Mouse (Mus musculus) c-Kit-negative CD71-positive TER-119-positive erythroid progenitor cells, embryonic 14.5 days (primary cell): ENCODE data around the gene Sptssa.
"Not testable (repeated sequence)": the region's sequence is repeated elsewhere in the genome, so short reads cannot be mapped to it uniquely, and the experiment has no call there.

ENCODE experiments used
- DNase-seq: peaks from one replicate; pipeline ENCODE4 v3.0.0-alpha.2; 2013; ENCODE audit warnings: low read depth, low spot score

Sptssa gene

DNA sequence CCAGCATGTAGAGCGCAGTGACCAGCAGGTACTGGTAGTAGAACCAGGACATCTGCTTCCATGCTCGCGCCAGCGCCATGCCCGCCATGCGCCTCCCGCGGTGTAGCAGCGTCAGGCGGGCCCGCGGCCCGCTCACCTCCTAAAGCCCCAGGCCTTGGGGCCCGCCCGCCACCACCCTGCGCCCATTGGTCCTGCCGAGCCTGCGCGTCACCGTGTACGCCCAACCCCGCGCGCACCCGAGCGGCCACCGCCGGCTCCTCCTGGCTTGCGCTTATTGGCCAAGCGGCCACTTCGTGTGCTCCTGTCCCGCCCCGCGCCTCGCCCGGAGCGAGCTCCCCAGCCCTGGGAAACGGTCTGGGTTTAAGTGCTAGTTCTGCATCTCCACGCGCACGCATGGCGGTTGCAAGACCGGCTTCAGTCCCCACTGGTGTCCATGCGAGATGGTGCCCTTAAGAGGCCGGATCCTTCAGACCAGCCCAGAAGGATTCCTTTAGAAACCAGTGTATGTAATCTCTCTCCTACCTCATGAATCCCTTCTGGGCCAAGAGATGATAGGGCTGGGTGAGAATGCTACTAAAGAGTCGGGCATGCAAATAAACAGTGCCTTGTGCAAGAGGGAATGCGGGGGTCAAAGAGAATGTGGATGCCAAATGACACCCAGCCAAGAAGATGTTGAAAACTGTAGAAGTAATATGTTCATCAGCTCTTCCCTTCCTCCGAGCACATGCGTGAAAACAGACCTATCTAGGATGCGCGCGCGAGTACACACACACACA, at the start of gene Sptssa:
Sptssa (minus strand) TSS at position 178 of the 776 bp plus-strand sequence.
- peak; percentile 90 for DNase-seq

DNA sequence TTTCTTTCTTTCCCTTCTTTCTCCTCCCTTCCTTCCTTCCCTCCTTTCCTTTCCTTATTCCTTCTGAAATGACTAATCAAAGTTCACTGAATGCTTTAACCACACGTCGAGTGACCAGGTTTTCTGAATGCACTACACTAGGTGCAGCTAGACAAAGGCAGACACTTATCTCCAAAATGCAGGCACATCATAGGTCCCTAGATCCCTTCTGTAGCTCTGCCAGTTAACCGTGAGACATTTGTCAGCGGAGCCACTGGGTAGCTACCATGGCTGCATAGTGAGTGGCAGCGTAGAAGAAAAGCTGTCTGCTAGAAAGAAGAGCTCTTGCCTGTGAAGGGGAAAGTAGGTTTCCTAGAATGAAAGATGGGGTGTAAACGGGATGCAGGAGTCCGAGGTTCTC, 43.0 kb upstream of the Sptssa start:
- no peak for DNase-seq

DNA sequence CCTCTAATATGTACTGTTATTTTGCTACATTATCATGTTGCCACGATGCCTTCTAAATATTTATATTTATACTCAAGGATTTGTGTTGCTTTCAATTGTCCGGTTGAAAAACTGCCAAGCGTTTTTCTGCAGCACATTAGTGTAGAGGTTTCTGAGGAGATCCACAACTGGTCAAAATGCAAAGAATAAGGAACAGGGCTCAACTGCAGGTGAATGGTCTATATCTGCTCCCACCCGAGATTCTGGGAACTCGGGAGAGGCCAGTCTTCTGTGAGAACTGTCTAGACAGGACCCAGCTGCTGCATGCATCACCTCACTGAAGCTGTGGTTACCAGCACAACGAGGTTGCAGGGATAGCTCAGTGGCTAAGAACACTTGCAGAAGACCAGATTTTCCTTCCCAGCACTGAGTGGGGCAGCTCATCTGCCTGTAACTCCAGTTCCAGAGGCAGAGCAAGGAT, 41.4 kb upstream of the Sptssa start:
- DNase-seq, result no peak

DNA sequence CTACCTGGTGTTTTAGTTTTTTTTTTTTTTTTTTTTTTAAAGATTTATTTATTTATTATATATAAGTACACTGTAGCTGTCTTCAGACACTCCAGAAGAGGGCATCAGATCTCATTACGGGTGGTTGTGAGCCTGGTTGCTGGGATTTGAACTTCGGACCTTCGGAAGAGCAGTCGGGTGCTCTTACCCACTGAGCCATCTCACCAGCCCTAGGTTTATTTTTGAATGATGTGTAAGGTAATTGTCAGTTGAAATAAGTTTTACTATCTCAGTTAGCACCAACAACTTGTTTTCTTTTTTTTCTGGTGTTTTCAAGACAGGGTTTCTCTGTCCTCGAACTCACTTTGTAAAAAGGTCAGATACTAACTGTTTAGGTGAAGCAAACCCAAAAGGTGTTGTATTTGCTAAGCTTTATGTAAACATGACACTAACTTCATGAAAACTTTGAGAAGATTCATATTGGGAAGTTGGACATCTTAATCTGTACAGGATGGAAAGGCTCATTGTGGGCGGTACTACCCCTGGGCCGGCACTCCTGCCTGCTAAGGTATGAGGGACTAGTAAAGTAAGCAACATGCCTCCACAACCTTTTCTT, 40.7 kb upstream of the Sptssa start:
- peak; percentile 25 for DNase-seq

DNA sequence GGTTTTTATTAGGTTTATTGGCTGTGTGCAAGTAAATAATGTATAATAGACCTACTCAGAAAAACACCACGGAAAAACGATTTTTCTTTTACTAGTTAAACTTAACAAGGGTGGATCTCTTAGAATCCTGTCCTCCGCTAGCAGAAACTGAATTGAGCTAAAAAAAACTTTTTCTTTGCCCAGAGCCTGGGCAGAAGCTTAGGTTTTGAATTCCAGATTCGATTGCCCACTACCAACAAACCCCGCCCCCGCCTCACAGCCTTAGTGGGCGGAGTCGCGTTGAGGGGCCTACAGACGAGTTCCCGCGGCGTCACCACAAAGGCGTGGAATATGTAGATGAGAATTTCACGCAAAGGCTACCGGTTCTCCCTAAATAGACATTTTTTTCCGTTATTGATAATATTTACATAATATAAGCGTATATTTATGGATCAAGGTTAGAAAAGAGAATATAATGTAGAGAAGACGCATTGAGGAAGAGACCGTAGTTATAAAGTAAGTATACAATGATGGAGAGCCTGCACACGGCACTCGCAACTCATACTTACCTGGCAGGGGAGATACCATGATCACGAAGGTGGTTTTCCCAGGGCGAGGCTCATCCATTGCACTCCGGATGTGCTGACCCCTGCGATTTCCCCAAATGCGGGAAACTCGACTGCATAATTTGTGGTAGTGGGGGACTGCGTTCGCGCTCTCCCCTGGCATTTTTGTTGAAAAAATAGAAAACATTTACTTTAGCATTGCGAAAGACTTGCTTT, 40.0 kb upstream of the Sptssa start:
- DNase-seq, result peak; percentile 79

DNA sequence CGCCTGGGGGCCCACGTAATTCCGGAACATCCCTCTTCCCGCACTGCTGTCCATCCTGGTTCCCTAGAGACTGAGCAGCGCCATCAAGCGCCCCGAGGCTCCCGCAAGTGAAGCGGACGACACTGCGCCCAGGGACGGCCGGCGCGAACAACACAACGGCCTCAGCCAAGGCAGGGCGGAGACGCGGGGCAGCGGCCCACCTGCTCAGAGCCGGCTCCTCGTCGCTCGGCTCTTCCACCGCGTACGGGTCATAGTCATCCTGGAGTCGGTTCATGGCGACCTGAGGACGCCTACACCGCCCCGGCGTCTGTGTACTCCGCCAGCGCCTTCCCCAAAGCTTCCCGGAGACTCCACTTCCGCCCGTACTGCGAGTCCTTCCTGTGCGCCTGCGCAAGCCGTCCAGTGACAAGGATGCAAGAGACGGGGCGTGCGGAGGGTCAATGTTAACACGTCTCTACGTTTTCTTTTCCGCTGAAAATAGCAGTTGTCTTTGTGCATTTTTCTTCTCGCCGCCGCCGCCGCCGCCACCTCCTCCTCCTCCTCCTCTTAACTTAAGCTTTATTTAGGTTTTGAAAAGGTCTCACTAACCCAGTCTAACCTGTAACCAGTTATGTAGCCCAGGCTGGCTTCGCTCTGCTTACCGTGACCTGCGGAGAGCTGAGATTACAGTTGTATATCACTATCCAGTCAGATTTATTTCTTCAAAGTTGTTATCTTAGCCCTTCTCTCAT, 39.3 kb upstream of the Sptssa start, which contains the start of gene Eapp:
Eapp (minus strand) TSS at position 387 of the 731 bp plus-strand sequence.
- peak; percentile 88 for DNase-seq

DNA sequence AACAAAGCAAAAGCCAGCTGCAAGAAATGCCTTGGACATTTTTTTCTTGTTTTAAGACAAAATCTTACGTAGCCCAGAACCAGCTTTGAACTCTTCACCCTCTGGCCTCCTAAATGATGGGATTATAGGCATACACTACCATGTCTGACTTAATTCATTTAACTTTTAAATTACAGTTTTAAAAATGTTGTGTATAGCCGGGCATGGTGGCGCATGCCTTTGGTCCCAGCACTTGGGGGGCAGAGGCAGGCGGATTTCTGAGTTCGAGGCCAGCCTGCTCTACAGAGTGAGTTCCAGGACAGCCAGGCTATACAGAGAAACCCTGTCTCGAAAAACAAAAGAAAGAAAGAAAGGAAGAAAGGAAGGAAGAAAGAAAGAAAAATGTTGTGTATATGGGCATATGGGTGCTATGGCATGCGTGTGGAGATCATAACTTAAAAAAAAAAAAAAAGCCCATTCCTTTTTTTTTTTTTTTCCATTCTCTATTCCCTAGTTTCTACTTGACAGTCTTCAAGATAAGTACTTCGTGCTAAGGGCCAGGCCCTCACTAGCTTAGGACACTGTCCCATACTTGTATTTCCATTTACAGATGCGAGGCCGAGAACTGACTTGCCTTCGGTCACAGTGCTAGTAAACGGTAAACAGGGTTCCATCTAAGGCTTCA, 38.6 kb upstream of the Sptssa start:
- DNase-seq, result no peak

DNA sequence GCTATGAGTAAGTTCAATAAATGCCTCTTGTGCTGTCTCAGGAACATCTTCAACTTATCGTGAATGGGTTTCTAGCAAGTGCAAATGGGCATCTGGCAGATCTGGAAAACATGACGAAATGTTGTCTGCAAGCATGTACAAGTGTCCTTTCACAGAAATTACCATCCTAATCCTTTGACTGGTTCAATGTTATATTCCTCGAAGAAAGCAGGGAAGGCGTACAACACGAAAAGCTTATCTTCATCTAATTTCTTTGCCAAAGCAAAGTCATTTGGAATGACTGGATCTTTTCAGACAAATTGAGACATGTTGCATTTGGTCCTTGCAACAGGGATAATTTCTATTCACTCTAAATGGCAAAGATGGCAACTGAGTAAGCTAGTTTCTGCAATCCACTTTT, 32.7 kb upstream of the Sptssa start:
- DNase-seq, result no peak

DNA sequence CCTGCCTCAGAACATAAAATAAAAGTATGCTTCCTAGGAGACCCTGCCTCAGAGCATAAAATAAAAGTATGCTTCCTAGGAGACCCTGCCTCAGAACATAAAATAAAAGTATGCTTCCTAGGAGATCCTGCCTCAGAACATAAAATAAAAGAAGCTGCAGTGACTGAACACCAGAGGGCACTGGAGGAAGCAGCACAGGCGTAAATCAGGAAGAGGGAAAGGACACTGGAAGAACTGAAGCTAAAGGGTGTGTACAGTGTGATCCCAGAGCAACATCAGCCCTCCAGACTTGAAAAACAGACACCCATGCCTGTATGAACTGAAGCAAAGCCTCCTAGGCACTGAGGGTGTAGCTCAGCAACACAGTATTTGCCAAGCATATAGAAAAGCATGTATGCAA, 26.8 kb upstream of the Sptssa start:
- DNase-seq, result no peak

DNA sequence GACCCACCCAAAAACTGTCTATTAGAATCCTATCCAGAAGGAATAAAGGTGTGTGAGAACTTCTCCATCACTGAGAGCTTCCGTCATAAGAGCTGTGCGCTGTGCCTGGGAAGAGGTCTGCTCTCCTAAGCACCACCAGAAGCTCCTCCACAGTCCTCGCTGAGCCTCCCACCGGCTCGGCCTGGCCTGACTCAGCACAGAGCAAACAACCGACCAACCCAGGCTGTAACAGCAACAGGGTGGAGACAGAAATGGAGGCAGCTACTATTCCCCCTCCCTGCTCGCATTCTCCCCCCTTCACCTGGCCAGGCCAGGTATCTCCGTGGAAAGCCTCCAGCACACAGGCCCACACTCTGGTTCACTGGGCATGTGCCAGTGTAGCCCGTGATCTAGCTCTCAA, 20.3 kb upstream of the Sptssa start:
- DNase-seq, result no peak

DNA sequence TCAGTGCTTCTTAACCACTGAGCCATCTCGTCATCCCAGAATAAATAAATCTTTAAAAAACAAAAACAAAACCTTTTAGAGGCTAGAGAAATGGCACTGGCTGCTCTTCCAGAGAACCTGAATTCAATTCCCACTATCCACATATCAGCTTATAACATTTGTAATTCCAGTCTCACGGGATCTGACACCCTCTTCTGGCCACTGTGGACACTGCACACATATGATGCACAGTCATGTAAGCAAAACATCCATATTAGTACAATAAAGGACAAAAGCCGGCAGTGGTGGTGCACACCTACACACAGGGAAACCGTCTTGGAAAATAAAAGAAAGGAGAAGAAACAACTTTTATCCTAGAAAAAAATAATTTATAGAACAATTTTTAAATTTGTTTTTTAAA, 19.0 kb upstream of the Sptssa start:
- no peak for DNase-seq

DNA sequence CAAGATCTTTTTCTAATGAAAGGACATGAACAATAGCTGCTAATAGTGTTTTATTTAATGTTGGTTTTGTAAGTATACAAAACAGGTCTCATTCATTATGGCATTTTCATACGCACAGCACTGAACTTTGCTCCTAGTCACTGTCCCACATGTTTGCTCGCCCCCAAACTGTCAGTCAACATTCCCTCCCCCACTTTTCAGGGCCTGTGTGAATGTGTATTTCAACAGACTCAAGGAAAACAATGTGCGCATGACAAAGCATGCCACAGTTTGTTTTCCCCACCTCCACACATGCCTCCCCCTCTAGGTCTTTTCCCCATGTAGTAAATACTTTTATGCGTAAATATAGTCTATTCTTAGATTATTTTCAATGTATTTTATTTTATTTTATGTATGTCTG, 14.9 kb upstream of the Sptssa start:
- DNase-seq, result no peak

DNA sequence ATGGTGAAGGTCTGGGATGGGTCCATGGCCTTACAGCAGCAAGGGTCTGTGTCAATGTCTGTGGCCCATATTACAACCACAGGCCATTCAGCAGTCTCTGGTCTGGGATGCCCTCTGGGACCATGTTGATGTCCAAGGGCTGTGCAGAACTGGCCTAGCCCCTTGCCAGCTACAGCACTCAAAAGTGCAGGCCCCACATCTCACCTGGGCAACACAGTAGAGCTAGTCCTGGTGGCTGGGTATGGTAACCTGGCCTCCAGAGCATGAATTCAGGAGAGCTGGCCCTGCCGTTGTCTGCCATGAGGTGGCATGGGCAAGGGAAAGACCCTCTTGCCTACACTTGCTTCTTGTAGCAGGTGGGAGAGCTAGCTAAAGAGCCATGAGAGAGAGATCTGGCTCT, 11.8 kb upstream of the Sptssa start:
- no peak for DNase-seq

DNA sequence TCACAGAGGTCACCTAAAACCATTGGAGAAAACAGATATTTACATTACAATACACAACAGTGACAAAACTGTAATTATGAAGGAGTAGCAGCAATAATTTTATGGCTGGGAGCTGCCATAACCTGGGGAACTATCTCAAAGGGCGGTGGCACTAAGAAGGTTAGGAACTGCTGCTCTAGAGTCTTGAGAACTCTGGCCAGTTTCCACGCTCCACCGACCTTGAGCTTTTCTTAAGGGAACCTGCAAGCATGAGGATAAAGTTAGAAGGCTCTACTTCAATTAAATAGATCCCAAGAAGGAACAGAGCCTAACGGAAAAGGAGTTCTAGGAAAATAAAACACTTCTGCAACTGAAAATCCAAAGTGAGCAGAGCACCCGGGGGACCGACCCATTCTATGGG, 9.2 kb upstream of the Sptssa start:
- DNase-seq, result no peak

DNA sequence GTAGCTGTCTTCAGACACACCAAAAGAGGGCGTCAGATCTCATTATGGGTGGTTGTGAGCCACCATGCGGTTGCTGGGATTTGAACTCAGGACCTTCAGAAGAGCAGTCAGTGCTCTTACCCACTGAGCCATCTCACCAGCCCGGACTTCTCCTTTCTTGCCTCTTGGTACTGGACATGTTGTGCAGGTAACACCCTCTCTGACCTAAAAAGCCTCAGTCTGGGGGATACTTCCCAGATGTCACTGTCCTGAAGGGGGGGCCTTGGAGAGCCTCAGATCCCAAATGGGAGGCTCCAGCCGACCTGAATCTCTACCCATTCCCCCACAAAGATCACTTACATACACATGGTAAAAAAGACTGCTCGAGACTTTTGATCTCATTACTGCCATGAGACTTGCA, 5.1 kb upstream of the Sptssa start:
- DNase-seq, result not testable (repeated sequence)

DNA sequence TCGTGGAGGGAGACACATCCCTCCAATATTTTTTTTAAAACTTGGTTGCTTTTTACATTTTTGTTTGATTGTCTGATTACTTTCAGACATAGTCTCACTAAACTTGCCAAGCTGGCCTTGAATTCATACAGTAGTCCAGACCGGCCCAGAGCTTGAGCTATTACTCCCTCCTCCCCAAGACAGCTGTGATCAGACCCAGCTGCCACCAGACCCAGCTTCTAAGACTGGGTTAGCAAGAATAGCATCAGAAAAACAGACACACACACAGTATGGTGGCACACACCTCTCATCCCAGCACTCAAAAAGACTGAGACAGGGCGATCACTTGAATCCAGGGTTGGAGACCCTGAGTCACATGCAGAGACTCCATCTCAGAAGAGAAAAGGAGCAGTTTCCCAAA, 3.5 kb upstream of the Sptssa start:
- DNase-seq, result no peak

DNA sequence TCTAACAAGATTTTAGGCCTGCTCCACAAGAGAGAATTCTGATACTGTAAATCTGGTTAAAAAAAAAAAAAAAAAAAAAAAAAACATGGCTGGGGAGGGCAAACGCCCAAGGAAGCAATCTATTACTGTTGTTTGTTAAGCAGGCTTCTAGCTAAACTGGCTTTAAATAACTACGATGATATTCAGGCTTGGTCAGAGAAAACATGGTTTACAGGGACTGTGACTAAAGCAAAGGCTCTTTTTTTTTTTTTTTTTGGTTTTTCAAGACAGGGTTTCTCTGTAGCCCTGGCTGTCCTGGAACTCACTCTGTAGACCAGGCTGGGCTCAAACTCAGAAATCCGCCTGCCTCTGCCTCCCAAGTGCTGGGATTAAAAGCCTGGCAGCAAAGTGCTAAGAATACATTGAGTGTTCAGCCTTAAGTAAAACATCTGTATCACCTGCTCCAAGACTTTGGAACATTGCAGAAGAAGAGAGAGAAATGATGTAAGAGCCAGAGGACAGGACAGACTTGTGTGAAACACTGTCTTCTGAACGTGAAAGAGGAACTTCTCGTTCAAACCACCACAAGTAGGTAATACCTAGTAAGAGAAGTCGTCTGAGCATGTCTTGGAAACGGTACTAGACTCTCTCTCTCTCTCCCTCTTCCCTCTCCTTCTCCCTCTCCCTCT, 2.2 kb upstream of the Sptssa start:
- DNase-seq, result no peak

DNA sequence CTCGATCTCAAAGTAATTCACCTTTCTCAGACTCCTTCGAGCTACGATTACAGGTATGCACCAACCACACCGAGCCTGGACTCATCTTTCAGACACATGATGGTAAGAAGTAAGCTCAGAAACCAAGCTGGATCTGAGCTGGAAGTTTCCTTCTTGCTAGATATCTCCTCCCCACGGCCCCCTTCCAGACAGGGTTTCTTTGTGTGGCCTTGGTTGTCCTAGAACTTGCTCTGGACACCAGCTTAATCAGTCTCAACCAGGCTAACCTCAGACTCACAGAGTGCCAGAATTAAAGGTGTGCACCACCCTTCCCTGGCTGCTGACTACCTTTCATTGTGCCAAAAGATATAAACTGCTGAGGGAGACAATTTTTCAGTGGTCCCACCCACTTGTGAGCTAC, 1.6 kb upstream of the Sptssa start:
- no peak for DNase-seq

DNA sequence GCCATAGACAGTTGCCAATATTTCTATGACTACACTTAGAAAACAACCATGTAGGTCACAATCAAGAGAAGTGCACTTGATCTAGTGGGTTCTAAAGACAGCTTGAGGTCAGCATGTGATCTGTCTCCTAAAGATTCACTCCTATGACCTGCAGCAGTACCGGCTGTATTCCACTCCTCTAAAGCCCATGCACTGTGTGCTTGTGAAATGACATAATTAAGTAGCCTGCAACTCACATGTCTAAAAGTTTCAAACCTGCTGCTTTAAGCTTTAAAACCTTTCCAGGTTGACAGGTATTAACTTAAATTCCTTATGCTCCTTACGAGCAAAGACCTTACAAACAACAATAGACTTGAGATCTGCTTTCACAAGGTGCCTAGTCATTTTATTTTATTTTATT, 853 bp upstream of the Sptssa start:
- DNase-seq, result no peak

DNA sequence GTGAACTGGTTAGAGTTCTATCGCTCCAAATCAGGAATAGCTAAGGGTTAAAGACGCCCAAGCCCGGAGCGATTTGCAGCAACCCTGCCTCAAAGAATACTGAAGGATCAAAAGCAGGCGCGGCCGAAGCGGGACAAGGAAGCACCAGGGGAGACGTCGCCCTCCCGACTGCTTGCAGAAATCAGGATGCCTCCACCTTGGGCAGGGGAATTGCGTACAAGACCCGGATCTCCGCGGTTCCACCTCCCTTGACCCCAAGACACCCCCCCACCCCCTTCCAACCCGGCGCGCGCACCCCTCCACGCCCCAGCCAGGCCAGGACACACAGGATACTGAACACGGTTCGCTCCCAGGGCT, 356 bp downstream of the Sptssa start:
- peak; percentile 32 for DNase-seq
